Mouse (Mus musculus) hindbrain, embryonic 14.5 days (tissue): ENCODE measurements around the gene Arhgef1. TPM values are rescaled to one million over a fixed set of nuclear protein-coding genes. Genes with fewer than 3 reads are reported as not detected.

Experiments used
- ATAC-seq: fragments of 200-750 bp; cut with Nextera tagmentation; 2 replicates; pipeline ENCODE4 v1.8.0; 2017; ENCODE audit warnings: moderate number of reproducible peaks, mild to moderate bottlenecking, moderate TSS enrichment, moderate library complexity; ENCODE audit not compliant: low FRiP score
- DNase-seq: peaks from one replicate; pipeline ENCODE4 v3.0.0-alpha.2; 2015; ENCODE audit warnings: low spot score
- H3K27ac ChIP-seq: fragments of 300-500 bp; sonication (generic); 2 replicates; pipeline ENCODE4 v1.5.1; 2014; ENCODE audit warnings: mild to moderate bottlenecking, moderate library complexity
- H3K27me3 ChIP-seq: fragments of 300-500 bp; sonication (generic); 2 replicates; pipeline ENCODE4 v1.6.1; 2014; ENCODE audit warnings: mild to moderate bottlenecking, low read length, mixed read lengths; ENCODE audit not compliant: control insufficient read depth, insufficient read depth
- H3K36me3 ChIP-seq: fragments of 300-500 bp; sonication (generic); replicated peaks from 2 replicates; pipeline ENCODE4 v1.6.1; 2014; ENCODE audit not compliant: control insufficient read depth, insufficient read depth
- H3K4me1 ChIP-seq: fragments of 300-500 bp; sonication (generic); replicated peaks from 2 replicates; pipeline ENCODE4 v1.6.1; 2014; ENCODE audit warnings: antibody characterized with exemption, low read length, mixed read lengths; ENCODE audit not compliant: control insufficient read depth, insufficient read depth
- H3K4me2 ChIP-seq: fragments of 300-500 bp; sonication (generic); replicated peaks from 2 replicates; pipeline ENCODE4 v1.6.1; 2014; ENCODE audit warnings: mild to moderate bottlenecking, moderate library complexity
- H3K4me3 ChIP-seq: fragments of 300-500 bp; sonication (generic); replicated peaks from 2 replicates; pipeline ENCODE4 v1.5.1; 2014; ENCODE audit warnings: mild to moderate bottlenecking, low read length
- H3K9ac ChIP-seq: fragments of 300-500 bp; sonication (generic); 2 replicates; pipeline ENCODE4 v1.6.1; 2014
- H3K9me3 ChIP-seq: fragments of 300-500 bp; sonication (generic); 2 replicates; pipeline ENCODE4 v1.6.1; 2016; ENCODE audit warnings: low read length; ENCODE audit not compliant: control insufficient read depth
- WGBS: fragments of 180-500 bp; shearing (Covaris S2); extraction: QIAGEN DNeasy Blood & Tissue Kit; methylation state at CpG from one replicate; pipeline ENCODE4 v1.1.7; 2014; 5-methylcytosine and 5-hydroxymethylcytosine counted together
- polyA plus RNA-seq: library from polyadenylated mRNA; unstranded; fragments of >200 nt; fragmentation: Nextera tagmentation; extraction: Ambion mirVana; gene quantifications from 2 replicates; pipeline ENCODE4 v1.2.1, GENCODE M21; 2014

Gene Arhgef1
- polyA plus RNA-seq, 1 experiment from 2014 or later: 58.4 TPM

- no peak overlapping the region for H3K9ac ChIP-seq
- 70% methylated on average over 5 of the region's 5 CpGs for WGBS
- ATAC-seq: no peak
- H3K9me3 ChIP-seq: no peaks in the 10 kb centered on the region
- no peak overlapping the region for H3K4me2 ChIP-seq
- H3K4me1 ChIP-seq: no peaks in the 10 kb centered on the region
- H3K4me3 ChIP-seq: no peak overlapping the region
- H3K27me3 ChIP-seq: no peaks in the 10 kb centered on the region
- no peak for DNase-seq
- no peak overlapping the region for H3K27ac ChIP-seq
- H3K36me3 ChIP-seq: no peaks in the 10 kb centered on the region
Measured at GRCm38 (mm10) chr7:24897959-24898358, 4.8 kb upstream of the Arhgef1 start.

- Histone ChIP-seq H3K27me3 (no peaks in the 10 kb centered on the region), H3K4me1 (peaks cover 18% of the 10 kb centered on the region), H3K9ac (no peak overlapping the region), H3K36me3 (no peaks in the 10 kb centered on the region), H3K4me3 (no peak overlapping the region), H3K9me3 (no peaks in the 10 kb centered on the region), H3K4me2 (no peak overlapping the region), H3K27ac (no peak overlapping the region)
- no peak for ATAC-seq
- DNase-seq: no peak
- WGBS: 74% methylated on average over 6 of the region's 6 CpGs
Measured at GRCm38 (mm10) chr7:24901114-24901513, 1.6 kb upstream of the Arhgef1 start.

- Histone ChIP-seq H3K4me3 (no peak overlapping the region), H3K4me2 (no peak overlapping the region), H3K4me1 (peaks cover 23% of the 10 kb centered on the region), H3K27ac (no peak overlapping the region), H3K9me3 (no peaks in the 10 kb centered on the region), H3K36me3 (no peaks in the 10 kb centered on the region), H3K27me3 (no peaks in the 10 kb centered on the region), H3K9ac (no peak overlapping the region)
- no peak for DNase-seq
- ATAC-seq: no peak
- WGBS: 87% methylated on average over 1 of the region's 1 CpGs
Measured at GRCm38 (mm10) chr7:24901842-24902241, 870 bp upstream of the Arhgef1 start.

GRCm38 (mm10) chr7:24902264-24902629 lies 465 bp upstream of the Arhgef1 start:
- Histone ChIP-seq H3K9me3 (no peaks in the 10 kb centered on the region), H3K9ac (peak overlapping the region; percentile 64), H3K27me3 (no peaks in the 10 kb centered on the region), H3K27ac (peak overlapping the region; percentile 28; the same call in 1 of the 2 replicates), H3K4me2 (peak overlapping the region; percentile 86), H3K4me3 (peak overlapping the region; percentile 56), H3K4me1 (peaks cover 23% of the 10 kb centered on the region), H3K36me3 (no peaks in the 10 kb centered on the region)
- WGBS: 61% methylated on average over 2 of the region's 2 CpGs
- ATAC-seq (no peak), DNase-seq (no peak)

GRCm38 (mm10) chr7:24903444-24903825 lies 723 bp downstream of the Arhgef1 start:
- H3K27me3 ChIP-seq: no peaks in the 10 kb centered on the region
- peak overlapping the region; percentile 56 for H3K4me3 ChIP-seq
- H3K36me3 ChIP-seq: no peaks in the 10 kb centered on the region
- H3K4me2 ChIP-seq: peak overlapping the region; percentile 86
- ATAC-seq: no peak
- WGBS: 47% methylated on average over 10 of the region's 10 CpGs
- H3K4me1 ChIP-seq: peaks cover 23% of the 10 kb centered on the region
- no peak for DNase-seq
- no peak overlapping the region; the same call in 1 of the 2 replicates for H3K27ac ChIP-seq
- no peaks in the 10 kb centered on the region for H3K9me3 ChIP-seq
- H3K9ac ChIP-seq: no peak overlapping the region

GRCm38 (mm10) chr7:24904070-24904483 lies 1.4 kb downstream of the Arhgef1 start:
- Histone ChIP-seq H3K9ac (peak overlapping the region; percentile 78), H3K36me3 (0 out of 2 replicates have a peak, but pooled peaks cover 6% of the 10 kb centered on the region), H3K4me3 (peak overlapping the region; percentile 56), H3K27me3 (no peaks in the 10 kb centered on the region), H3K27ac (peak overlapping the region; percentile 80), H3K4me1 (peaks cover 23% of the 10 kb centered on the region), H3K4me2 (peak overlapping the region; percentile 86), H3K9me3 (no peaks in the 10 kb centered on the region)
- peak; percentile 95 for DNase-seq
- peak; percentile 98 for ATAC-seq
- WGBS: under 1% methylated on average over 30 of the region's 30 CpGs

GRCm38 (mm10) chr7:24904936-24905335 lies 2.2 kb downstream of the Arhgef1 start:
- ATAC-seq (no peak), DNase-seq (peak; percentile 65)
- peaks cover 23% of the 10 kb centered on the region for H3K4me1 ChIP-seq
- H3K4me2 ChIP-seq: peak overlapping the region; percentile 86
- peak overlapping the region; percentile 78 for H3K9ac ChIP-seq
- H3K9me3 ChIP-seq: no peaks in the 10 kb centered on the region
- peak overlapping the region; percentile 56 for H3K4me3 ChIP-seq
- 13% methylated on average over 3 of the region's 3 CpGs for WGBS
- H3K27me3 ChIP-seq: no peaks in the 10 kb centered on the region
- H3K36me3 ChIP-seq: peaks cover 12% of the 10 kb centered on the region; the same call in 1 of the 2 replicates
- H3K27ac ChIP-seq: peak overlapping the region; percentile 80; the same call in 1 of the 2 replicates

GRCm38 (mm10) chr7:24906551-24906950 lies 3.8 kb downstream of the Arhgef1 start:
- no peak for ATAC-seq
- Histone ChIP-seq H3K36me3 (peaks cover 19% of the 10 kb centered on the region), H3K9me3 (no peaks in the 10 kb centered on the region), H3K4me3 (no peak overlapping the region), H3K9ac (no peak overlapping the region), H3K4me1 (peaks cover 23% of the 10 kb centered on the region), H3K27me3 (no peaks in the 10 kb centered on the region), H3K4me2 (no peak overlapping the region), H3K27ac (no peak overlapping the region)
- 44% methylated on average over 6 of the region's 6 CpGs for WGBS
- DNase-seq: no peak

- ATAC-seq (no peak), DNase-seq (no peak)
- H3K36me3 ChIP-seq: peaks cover 26% of the 10 kb centered on the region
- no peak overlapping the region for H3K4me2 ChIP-seq
- H3K4me3 ChIP-seq: no peak overlapping the region
- peaks cover 23% of the 10 kb centered on the region for H3K4me1 ChIP-seq
- no peaks in the 10 kb centered on the region for H3K27me3 ChIP-seq
- WGBS: 38% methylated on average over 13 of the region's 13 CpGs
- H3K27ac ChIP-seq: no peak overlapping the region
- H3K9ac ChIP-seq: no peak overlapping the region; the same call in 1 of the 2 replicates
- H3K9me3 ChIP-seq: no peaks in the 10 kb centered on the region
Measured at GRCm38 (mm10) chr7:24907211-24907748, 4.6 kb downstream of the Arhgef1 start.

GRCm38 (mm10) chr7:24912480-24912879 lies 9.8 kb downstream of the Arhgef1 start:
- H3K27me3 ChIP-seq: no peaks in the 10 kb centered on the region
- H3K27ac ChIP-seq: no peak overlapping the region
- DNase-seq (no peak), ATAC-seq (no peak)
- WGBS: 92% methylated on average over 14 of the region's 14 CpGs
- no peak overlapping the region for H3K4me3 ChIP-seq
- H3K9me3 ChIP-seq: no peaks in the 10 kb centered on the region
- H3K9ac ChIP-seq: no peak overlapping the region
- H3K4me2 ChIP-seq: no peak overlapping the region
- peaks cover 48% of the 10 kb centered on the region for H3K36me3 ChIP-seq
- no peaks in the 10 kb centered on the region for H3K4me1 ChIP-seq
